Mouse (Mus musculus) liver (tissue): ENCODE results near the gene Dusp13.

Experiments used
- DNase-seq: peaks from one replicate; pipeline ENCODE4 v3.0.0-alpha.2; 2020; ENCODE audit warnings: mixed read lengths

Gene Dusp13

DNA sequence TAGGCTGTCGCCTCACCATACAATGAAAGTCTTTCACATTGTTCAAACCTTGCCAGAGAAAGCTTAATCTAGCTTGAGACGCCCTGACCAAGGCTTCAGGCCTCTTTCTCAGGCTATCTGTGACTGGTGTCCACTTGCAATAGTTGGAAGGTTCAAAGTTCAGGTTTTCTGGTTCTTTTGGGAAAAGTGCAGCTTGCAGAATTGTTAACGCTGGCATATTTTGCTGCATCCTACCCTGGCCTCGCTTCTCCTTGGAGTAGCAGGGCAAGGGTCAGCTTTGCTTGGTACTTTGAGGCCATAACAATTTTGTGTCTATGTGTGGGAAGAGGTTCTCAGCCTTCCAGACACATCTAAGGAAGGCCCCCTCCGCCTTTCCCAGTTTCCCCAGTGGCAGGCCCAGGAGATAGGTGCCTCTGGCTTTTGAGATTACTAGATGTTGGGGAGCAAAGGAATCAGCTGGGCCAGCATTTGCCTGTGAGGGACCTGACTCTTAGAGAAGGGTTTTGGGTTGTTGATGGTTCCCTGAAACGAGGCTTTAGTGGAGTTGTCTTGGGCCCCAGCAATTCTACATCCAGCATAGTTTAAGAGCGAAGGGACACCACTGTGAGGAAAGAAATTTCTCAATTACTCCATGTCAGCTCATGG lies 54.7 kb downstream of the Dusp13 start:
- no peak for DNase-seq

DNA sequence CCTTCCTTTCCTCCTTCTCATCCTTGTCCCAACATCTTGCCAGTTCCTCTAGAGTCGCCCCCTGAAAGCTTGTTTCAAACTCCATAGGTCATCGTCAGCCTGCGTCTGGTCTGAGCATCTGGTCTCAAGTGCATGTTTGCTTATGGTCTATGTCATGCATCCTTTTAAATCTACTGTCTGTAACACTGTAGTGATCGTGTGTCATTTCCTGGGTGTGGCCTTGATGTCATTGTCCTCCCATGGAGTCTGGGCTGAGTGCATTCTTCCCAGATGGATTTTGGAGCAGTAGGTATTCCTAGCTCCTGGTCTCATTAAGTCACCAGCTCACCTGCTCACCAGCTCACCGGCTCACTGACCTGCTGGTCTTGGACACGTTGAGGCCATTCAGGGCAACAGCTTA lies 56.0 kb downstream of the Dusp13 start:
- no peak for DNase-seq

GRCm38 (mm10) chr14:21691070-21691469 lies 59.9 kb downstream of the Dusp13 start:
- no peak for DNase-seq

DNA sequence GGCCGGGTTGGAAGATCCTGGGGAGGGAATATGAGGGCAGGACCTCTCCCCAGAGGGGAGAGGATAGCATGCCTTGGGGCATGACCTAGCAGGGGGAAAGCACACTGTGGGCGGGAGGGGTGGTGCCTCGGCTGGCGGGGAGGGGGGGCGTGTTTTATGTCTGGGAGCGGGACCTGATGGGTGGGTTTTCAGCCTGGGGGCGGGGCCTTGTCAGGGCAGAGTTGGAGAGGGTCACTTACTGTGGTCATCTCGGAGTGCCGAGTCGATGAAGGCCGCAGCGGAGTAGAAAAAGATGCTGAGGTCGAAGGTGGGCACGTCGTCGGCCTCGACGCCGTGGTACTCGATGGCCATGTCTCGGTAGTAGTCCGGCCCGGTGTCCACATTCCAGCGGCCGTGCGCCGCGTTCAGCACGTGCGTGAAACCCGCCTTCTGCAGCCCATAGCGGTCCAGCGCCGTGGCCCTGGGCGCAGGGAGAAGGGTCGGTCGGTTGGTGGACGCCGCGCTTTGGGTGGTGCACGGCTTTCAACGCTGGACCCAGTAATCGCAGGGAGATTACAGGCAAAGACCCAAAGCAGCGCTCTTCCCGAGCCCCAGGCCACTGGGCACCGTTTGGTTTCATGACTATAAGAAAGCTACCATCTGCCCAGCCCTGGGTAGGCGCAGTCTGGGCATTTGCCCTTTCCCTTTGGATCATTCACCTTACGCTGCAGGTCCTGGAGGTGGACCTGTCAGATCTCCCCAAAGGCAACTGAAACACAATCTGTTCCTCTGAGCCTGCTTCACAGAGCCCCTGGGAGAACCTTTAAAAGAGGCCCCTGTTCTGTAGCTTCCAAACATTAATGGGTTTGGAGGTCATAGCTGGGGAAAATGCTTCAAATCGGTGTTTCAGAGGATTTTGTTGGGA lies 64.4 kb downstream of the Dusp13 start:
- DNase-seq, result peak; percentile 47

DNA sequence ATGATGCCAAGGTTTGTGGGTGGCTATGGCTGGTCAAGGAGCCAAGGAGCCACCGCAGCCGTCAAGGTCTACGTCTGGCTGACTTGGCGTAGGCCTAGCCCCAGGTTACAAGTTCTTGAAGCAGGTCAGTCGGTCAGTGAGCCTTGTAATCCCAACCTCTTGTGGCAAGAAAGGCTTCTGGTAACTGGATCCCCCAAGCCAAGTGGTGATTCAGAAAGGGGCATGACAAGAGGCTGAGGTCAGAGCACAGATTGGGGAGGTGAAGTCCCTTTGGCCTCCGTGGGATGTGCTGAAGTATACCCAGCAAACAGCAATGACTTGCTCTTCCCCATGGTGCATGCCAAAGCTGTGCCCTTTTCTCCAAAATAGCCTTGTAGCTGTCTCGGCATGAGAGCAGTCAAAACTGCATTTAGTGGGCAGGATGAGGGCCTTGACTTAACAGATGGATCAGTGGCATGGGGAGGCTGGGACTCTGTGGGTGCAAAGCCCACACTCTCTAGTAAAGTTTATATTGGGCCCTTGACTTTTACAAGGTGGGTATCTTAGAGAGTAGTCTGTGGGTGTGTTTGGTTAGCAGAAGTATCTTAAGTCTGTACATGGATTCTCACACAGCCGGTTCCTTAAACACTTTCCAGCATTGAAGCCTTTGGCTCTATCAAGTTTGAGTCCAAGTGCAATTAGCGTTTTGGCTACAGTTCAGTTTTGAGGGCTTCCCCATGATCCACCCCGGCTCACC lies 65.4 kb downstream of the Dusp13 start:
- DNase-seq, result no peak

DNA sequence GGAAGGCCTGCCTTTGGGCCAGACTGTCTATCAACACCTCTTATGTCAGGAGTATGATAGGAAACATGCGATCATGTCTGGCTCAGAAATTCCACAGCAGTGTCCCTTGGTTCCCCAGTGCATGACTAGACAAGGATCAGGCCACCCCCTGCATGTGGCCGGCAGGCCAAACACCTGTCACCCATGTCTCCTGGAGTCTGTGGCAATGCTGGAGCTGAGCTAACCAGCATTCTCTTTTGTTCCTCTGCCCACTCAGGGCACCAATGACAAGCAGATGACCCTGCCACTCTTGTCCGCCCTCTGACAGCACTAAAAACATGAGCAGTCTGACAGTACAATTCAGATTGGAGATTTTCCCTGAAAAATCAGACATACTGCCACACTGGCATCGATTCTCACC lies 67.1 kb downstream of the Dusp13 start:
- no peak for DNase-seq
